In the genomic region with DNA sequence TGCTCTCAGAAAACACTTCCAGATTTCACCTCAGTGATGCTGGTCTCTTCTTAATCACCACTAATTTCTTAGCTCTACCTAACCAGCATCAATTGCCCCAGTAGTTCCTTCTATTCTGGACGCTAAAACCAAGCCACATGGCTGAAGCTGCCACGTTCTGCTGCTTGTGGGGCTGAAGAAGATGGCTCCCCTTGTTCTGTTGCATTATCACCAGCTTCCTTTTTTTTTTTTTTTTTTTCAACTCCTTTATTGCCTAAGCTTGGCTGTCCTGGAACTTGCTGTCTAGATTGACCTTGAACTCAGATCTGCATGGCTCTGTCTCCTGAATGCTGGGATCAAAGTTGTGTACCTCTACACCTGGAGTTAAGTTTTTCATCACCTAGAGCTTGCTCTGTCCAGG, we compare ENCODE assay signal across 17 mouse cellular contexts.
"Had no signal": no experiment of that assay in that cellular context is flagged by ENCODE, and none has a peak within 500 bp of the region (broad histone marks: within the 10 kb centered on the region; RNA-seq: fewer than 3 reads in every experiment).

No protein-coding gene starts in this region.

- DNase-seq: liver, postnatal 0 days; lung, adult 2 months; lung, postnatal 14 days; lung, postnatal 36 days; right cerebral cortex, postnatal 14 days; thymus, adult 2 months; thymus, postnatal 25 days; thymus, postnatal 4 days had no signal

- H3K9ac ChIP-seq: liver, postnatal 0 days; lung, embryonic 15.5 days; midbrain, embryonic 13.5 days; midbrain, embryonic 15.5 days; neural tube, embryonic 12.5 days; stomach, embryonic 15.5 days had no signal

- H3K9me3 ChIP-seq: lung, embryonic 15.5 days; megakaryocyte, embryonic 14.5 days; midbrain, embryonic 13.5 days; midbrain, embryonic 15.5 days; neural tube, embryonic 12.5 days; stomach, embryonic 15.5 days had no signal

- H3K36me3 ChIP-seq: lung, embryonic 15.5 days; midbrain, embryonic 13.5 days; midbrain, embryonic 15.5 days; neural tube, embryonic 12.5 days; stomach, embryonic 15.5 days had no signal

- H3K27me3 ChIP-seq: lung, embryonic 15.5 days; midbrain, embryonic 13.5 days; midbrain, embryonic 15.5 days; neural tube, embryonic 12.5 days; stomach, embryonic 15.5 days had no signal

- ATAC-seq: liver, postnatal 0 days; lung, postnatal 0 days; midbrain, embryonic 13.5 days; midbrain, embryonic 15.5 days had no signal

- H3K4me1 ChIP-seq: lung, embryonic 15.5 days; megakaryocyte, embryonic 14.5 days; midbrain, embryonic 15.5 days; neural tube, embryonic 12.5 days; stomach, embryonic 15.5 days had no signal

- H3K4me3 ChIP-seq: lung, embryonic 15.5 days; megakaryocyte, embryonic 14.5 days; midbrain, embryonic 13.5 days; midbrain, embryonic 15.5 days; neural tube, embryonic 12.5 days; stomach, embryonic 15.5 days had no signal

- H3K27ac ChIP-seq: lung, embryonic 15.5 days; macrophage; midbrain, embryonic 13.5 days; midbrain, embryonic 15.5 days; neural tube, embryonic 12.5 days; stomach, embryonic 15.5 days; stomach, postnatal 0 days had no signal
